Mouse (Mus musculus) heart, embryonic 12.5 days (tissue): ENCODE data around the gene Mast1. TPM values are rescaled to one million over a fixed set of nuclear protein-coding genes. Genes with fewer than 3 reads are reported as not detected.
A peak's percentile ranks its signal among the peaks of the same experiment; 100 is the strongest.

Experiments
- ATAC-seq: fragments of 200-750 bp; cut with Nextera tagmentation; 2 replicates; pipeline ENCODE4 v1.8.0; 2017; ENCODE audit warnings: moderate TSS enrichment, moderate library complexity; ENCODE audit not compliant: insufficient number of reproducible peaks, low FRiP score
- H3K27ac ChIP-seq: fragments of 300-500 bp; sonication (generic); 2 replicates; pipeline ENCODE4 v1.5.1; 2016; ENCODE audit warnings: mild to moderate bottlenecking, moderate library complexity; ENCODE audit not compliant: poor library complexity, severe bottlenecking
- H3K27me3 ChIP-seq: fragments of 300-500 bp; sonication (generic); replicated peaks from 2 replicates; pipeline ENCODE4 v1.6.1; 2016; ENCODE audit warnings: mild to moderate bottlenecking, moderate library complexity
- H3K36me3 ChIP-seq: fragments of 300-500 bp; sonication (generic); 2 replicates; pipeline ENCODE4 v1.6.1; 2016; ENCODE audit warnings: mild to moderate bottlenecking, moderate library complexity
- H3K4me1 ChIP-seq: fragments of 300-500 bp; sonication (generic); replicated peaks from 2 replicates; pipeline ENCODE4 v1.6.1; 2016; ENCODE audit warnings: mild to moderate bottlenecking
- H3K4me2 ChIP-seq: fragments of 300-500 bp; sonication (generic); 2 replicates; pipeline ENCODE4 v1.6.1; 2016; ENCODE audit warnings: mild to moderate bottlenecking, moderate library complexity
- H3K4me3 ChIP-seq: fragments of 300-500 bp; sonication (generic); 2 replicates; pipeline ENCODE4 v1.5.1; 2016; ENCODE audit warnings: mild to moderate bottlenecking
- H3K9ac ChIP-seq: fragments of 300-500 bp; sonication (generic); 2 replicates; pipeline ENCODE4 v1.6.1; 2016; ENCODE audit warnings: mild to moderate bottlenecking, moderate library complexity
- H3K9me3 ChIP-seq: fragments of 300-500 bp; sonication (generic); replicated peaks from 2 replicates; pipeline ENCODE4 v1.6.1; 2016; ENCODE audit warnings: mild to moderate bottlenecking, moderate library complexity
- WGBS: fragments of 180-500 bp; shearing (Covaris S2); methylation state at CpG from one replicate; pipeline ENCODE4 v1.1.7; 2016; 5-methylcytosine and 5-hydroxymethylcytosine counted together
- polyA plus RNA-seq: library from polyadenylated mRNA; unstranded; fragments of >200 nt; fragmentation: Nextera tagmentation; extraction: Ambion mirVana; gene quantifications from 2 replicates; pipeline ENCODE4 v1.2.1, GENCODE M21; 2016

Gene Mast1
- polyA plus RNA-seq, 1 experiment from 2014 or later = 0.24 TPM

- Histone ChIP-seq H3K27me3 (no peaks in the 10 kb centered on the region), H3K9me3 (no peaks in the 10 kb centered on the region), H3K36me3 (peaks cover 45% of the 10 kb centered on the region), H3K4me2 (peak overlapping the region; percentile 96), H3K9ac (peak overlapping the region; percentile 93), H3K4me1 (peaks cover 44% of the 10 kb centered on the region), H3K4me3 (peak overlapping the region; percentile 85), H3K27ac (peak overlapping the region; percentile 84)
- peak; percentile 77 for ATAC-seq
- 30% methylated on average over 5 of the region's 5 CpGs for WGBS
Observed at GRCm38 (mm10) chr8:84970913-84971312, 33.8 kb upstream of the Mast1 start.

GRCm38 (mm10) chr8:84970135-84970790, 33.1 kb upstream of the Mast1 start:
- Histone ChIP-seq H3K4me3 (peak overlapping the region; percentile 85), H3K27ac (peak overlapping the region; percentile 84), H3K9ac (peak overlapping the region; percentile 93), H3K4me1 (peaks cover 42% of the 10 kb centered on the region), H3K36me3 (peaks cover 44% of the 10 kb centered on the region), H3K4me2 (peak overlapping the region; percentile 96), H3K9me3 (no peaks in the 10 kb centered on the region), H3K27me3 (no peaks in the 10 kb centered on the region)
- 11% methylated on average over 21 of the region's 21 CpGs for WGBS
- no peak for ATAC-seq

GRCm38 (mm10) chr8:84969241-84970134, 32.3 kb upstream of the Mast1 start, which contains the start of the genes Gm49661, Prdx2 and Rnaseh2a:
TSS of gene Gm49661 (minus strand) at chr8:84969433.
TSS of gene Prdx2 (plus strand) at chr8:84969587.
TSS of gene Rnaseh2a (minus strand) at chr8:84969767.
- peak within 1 kb of the TSS; percentile 84 for H3K27ac ChIP-seq
- H3K9ac ChIP-seq = peak within 1 kb of the TSS; percentile 93
- H3K9me3 ChIP-seq = no peaks in the 10 kb centered on the region
- ATAC-seq = peak; percentile 84
- H3K36me3 ChIP-seq = peaks cover 37% of the 10 kb centered on the region
- H3K4me3 ChIP-seq = peak within 1 kb of the TSS; percentile 85
- under 1% methylated on average over 56 of the region's 56 CpGs for WGBS
- H3K27me3 ChIP-seq = no peaks in the 10 kb centered on the region
- peaks cover 45% of the 10 kb centered on the region for H3K4me1 ChIP-seq
- H3K4me2 ChIP-seq = peak within 1 kb of the TSS; percentile 96

- 26% methylated on average over 2 of the region's 2 CpGs for WGBS
- peaks cover 45% of the 10 kb centered on the region for H3K4me1 ChIP-seq
- peak overlapping the region; percentile 84 for H3K27ac ChIP-seq
- ATAC-seq = no peak
- H3K27me3 ChIP-seq = no peaks in the 10 kb centered on the region
- no peaks in the 10 kb centered on the region for H3K9me3 ChIP-seq
- H3K36me3 ChIP-seq = peaks cover 33% of the 10 kb centered on the region
- H3K4me3 ChIP-seq = peak overlapping the region; percentile 85
- peak overlapping the region; percentile 93 for H3K9ac ChIP-seq
- peak overlapping the region; percentile 96 for H3K4me2 ChIP-seq
Observed at GRCm38 (mm10) chr8:84968650-84969049, 31.5 kb upstream of the Mast1 start.

- Histone ChIP-seq H3K4me2 (no peak overlapping the region), H3K4me1 (peaks cover 45% of the 10 kb centered on the region), H3K9ac (no peak overlapping the region), H3K36me3 (peaks cover 26% of the 10 kb centered on the region), H3K4me3 (no peak overlapping the region), H3K9me3 (no peaks in the 10 kb centered on the region), H3K27ac (no peak overlapping the region), H3K27me3 (no peaks in the 10 kb centered on the region)
- 81% methylated on average over 13 of the region's 13 CpGs for WGBS
- ATAC-seq = no peak
Observed at GRCm38 (mm10) chr8:84967532-84968304, 30.6 kb upstream of the Mast1 start.

- peaks cover 21% of the 10 kb centered on the region for H3K36me3 ChIP-seq
- H3K27me3 ChIP-seq = no peaks in the 10 kb centered on the region
- WGBS = 30% methylated on average over 3 of the region's 3 CpGs
- H3K9me3 ChIP-seq = no peaks in the 10 kb centered on the region
- peaks cover 45% of the 10 kb centered on the region for H3K4me1 ChIP-seq
- H3K9ac ChIP-seq = no peak overlapping the region
- ATAC-seq = no peak
- no peak overlapping the region for H3K4me3 ChIP-seq
- H3K4me2 ChIP-seq = peak overlapping the region; percentile 97
- H3K27ac ChIP-seq = peak overlapping the region; percentile 71
Observed at GRCm38 (mm10) chr8:84966603-84967002, 29.4 kb upstream of the Mast1 start.

- H3K27ac ChIP-seq = peak overlapping the region; percentile 71
- H3K9me3 ChIP-seq = no peaks in the 10 kb centered on the region
- peak overlapping the region; percentile 97 for H3K4me2 ChIP-seq
- H3K9ac ChIP-seq = peak overlapping the region; percentile 83
- peaks cover 21% of the 10 kb centered on the region for H3K36me3 ChIP-seq
- peaks cover 39% of the 10 kb centered on the region for H3K4me1 ChIP-seq
- WGBS = under 1% methylated on average over 41 of the region's 41 CpGs
- H3K4me3 ChIP-seq = peak overlapping the region; percentile 75
- no peaks in the 10 kb centered on the region for H3K27me3 ChIP-seq
- peak; percentile 88 for ATAC-seq
Observed at GRCm38 (mm10) chr8:84965731-84966291, 28.7 kb upstream of the Mast1 start.

GRCm38 (mm10) chr8:84963952-84964351, 26.8 kb upstream of the Mast1 start:
- H3K9ac ChIP-seq = no peak overlapping the region
- 89% methylated on average over 4 of the region's 4 CpGs for WGBS
- no peaks in the 10 kb centered on the region for H3K27me3 ChIP-seq
- H3K9me3 ChIP-seq = no peaks in the 10 kb centered on the region
- ATAC-seq = no peak
- H3K27ac ChIP-seq = no peak overlapping the region
- no peak overlapping the region for H3K4me2 ChIP-seq
- H3K4me1 ChIP-seq = peaks cover 33% of the 10 kb centered on the region
- peaks cover 31% of the 10 kb centered on the region for H3K36me3 ChIP-seq
- no peak overlapping the region for H3K4me3 ChIP-seq

GRCm38 (mm10) chr8:84959811-84960210, 22.7 kb upstream of the Mast1 start:
- Histone ChIP-seq H3K4me1 (peaks cover 1% of the 10 kb centered on the region), H3K36me3 (peaks cover 63% of the 10 kb centered on the region), H3K27me3 (no peaks in the 10 kb centered on the region), H3K27ac (no peak overlapping the region), H3K4me3 (no peak overlapping the region), H3K4me2 (no peak overlapping the region), H3K9me3 (no peaks in the 10 kb centered on the region), H3K9ac (0 out of 2 replicates have a peak overlapping the region, but pooled peaks have one; percentile 43)
- WGBS = 83% methylated on average over 7 of the region's 7 CpGs
- no peak for ATAC-seq

GRCm38 (mm10) chr8:84956768-84957167, 19.6 kb upstream of the Mast1 start:
- 40% methylated on average over 2 of the region's 2 CpGs for WGBS
- H3K27ac ChIP-seq = no peak overlapping the region

More at GRCm38 (mm10) chr8:84956768-84957167, 19.6 kb upstream of the Mast1 start:
- Histone ChIP-seq H3K9ac (no peak overlapping the region), H3K4me2 (no peak overlapping the region), H3K9me3 (no peaks in the 10 kb centered on the region), H3K4me3 (no peak overlapping the region), H3K36me3 (peaks cover 53% of the 10 kb centered on the region), H3K27me3 (peaks cover 14% of the 10 kb centered on the region), H3K4me1 (peaks cover 7% of the 10 kb centered on the region; the same call in 1 of the 2 replicates)
- ATAC-seq = no peak
